Mouse (Mus musculus) ovary, postnatal 14 days (tissue): ENCODE measurements at regions not wholly inside any gene's neighbourhood (a gene's known extent, or its start where the extent isn't known, plus 50 kb on each side); places are given as distances from the start of the nearest gene placed in this dataset.

Experiments used
- DNase-seq: peaks from one replicate; pipeline ENCODE4 v3.0.0; 2022; ENCODE audit warnings: low spot score

DNA sequence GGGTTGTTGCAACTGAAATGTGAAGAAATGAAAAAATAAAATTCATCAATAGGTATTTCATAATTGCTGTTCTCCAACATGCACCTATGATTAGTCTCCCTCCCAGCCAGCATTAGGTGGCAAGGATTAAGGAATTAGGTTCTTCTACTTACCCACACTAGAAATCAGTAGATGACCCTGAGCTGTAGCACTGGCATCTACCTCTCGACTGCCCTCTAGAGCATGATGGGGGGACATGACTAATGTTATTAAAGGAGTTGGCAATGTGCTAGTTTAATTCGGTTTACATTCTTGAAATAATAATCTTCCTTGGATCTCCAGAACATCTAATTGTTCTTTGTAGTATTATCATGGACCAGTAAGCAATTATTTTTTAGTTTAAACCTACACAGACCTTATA is 370.9 kb downstream of the Dcdc2c start:
- DNase-seq = no peak

DNA sequence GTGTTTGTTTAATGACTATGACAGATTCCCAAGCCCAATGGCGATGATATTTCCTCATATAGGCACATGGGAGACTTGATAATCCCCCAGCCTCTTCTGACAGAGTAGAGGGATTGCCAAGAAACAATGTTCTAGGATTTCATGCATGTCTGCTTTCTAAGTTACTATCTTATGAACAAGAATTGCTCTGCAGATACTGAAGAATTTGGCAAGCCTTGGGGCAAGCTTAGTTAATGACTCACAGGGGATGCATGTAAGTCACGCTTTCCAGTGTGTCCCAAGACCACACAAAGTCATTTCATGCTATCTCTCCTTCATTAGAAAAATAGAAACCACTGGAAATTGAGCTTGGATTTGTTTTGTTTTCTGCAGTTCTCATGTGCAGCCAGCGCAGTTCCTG is 376.2 kb downstream of the Dcdc2c start:
- no peak for DNase-seq

DNA sequence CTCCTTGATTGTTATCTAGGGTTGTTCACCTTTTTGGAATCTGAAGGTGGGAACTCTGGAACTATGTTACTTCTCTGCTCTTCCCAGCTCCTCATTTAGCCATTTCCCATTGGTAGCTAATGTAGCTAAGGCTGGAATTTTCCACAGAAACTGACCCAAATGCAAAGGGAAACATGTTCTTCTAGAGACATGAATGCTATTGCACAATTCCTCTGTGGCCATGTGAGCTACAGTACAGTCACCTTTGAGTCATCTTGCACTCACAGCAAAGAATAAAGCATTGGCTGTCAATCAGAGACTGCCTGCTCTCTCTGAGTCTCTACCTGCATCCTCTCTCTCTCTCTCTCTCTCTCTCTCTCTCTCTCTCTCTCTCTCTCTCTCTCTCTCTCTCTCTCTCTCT is 378.1 kb downstream of the Dcdc2c start:
- DNase-seq = no peak

DNA sequence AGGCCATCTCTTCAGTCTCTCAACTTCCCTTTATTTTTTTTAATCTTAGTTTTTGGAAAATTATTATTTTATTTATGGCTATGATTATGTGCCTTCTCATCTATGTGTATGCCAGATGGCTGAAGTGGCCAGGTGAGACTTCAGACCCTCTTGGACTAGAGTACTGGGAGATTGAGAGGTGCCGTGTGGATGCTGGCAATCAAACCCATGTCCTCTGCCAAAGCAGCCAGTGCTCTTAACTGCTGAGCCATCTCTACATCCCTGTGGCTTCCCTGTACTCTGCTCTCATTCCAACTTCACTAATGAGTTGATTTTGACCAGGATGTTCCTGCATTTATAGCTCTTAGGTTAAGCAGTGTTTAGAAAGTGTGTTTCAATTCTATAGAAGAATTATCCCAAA is 393.4 kb downstream of the Dcdc2c start:
- DNase-seq = no peak

DNA sequence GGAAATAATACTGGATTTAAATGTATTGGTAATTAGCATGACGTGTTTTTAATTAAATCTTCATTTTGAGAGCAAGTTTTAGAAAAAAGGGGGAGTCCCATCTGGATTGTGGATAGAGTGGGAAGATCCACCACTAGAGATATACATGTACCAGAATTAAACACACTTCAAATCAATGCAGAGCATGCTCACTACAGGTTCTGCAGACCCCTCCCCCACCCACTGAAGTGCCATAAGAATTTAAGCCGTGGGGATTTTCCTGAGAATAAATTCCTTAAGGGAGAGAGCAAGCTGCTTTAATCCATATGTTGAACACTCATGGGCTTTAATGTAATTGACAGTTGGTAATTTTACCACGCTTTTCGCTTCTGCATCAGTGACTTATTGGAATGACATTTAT is 401.4 kb downstream of the Dcdc2c start:
- no peak for DNase-seq

DNA sequence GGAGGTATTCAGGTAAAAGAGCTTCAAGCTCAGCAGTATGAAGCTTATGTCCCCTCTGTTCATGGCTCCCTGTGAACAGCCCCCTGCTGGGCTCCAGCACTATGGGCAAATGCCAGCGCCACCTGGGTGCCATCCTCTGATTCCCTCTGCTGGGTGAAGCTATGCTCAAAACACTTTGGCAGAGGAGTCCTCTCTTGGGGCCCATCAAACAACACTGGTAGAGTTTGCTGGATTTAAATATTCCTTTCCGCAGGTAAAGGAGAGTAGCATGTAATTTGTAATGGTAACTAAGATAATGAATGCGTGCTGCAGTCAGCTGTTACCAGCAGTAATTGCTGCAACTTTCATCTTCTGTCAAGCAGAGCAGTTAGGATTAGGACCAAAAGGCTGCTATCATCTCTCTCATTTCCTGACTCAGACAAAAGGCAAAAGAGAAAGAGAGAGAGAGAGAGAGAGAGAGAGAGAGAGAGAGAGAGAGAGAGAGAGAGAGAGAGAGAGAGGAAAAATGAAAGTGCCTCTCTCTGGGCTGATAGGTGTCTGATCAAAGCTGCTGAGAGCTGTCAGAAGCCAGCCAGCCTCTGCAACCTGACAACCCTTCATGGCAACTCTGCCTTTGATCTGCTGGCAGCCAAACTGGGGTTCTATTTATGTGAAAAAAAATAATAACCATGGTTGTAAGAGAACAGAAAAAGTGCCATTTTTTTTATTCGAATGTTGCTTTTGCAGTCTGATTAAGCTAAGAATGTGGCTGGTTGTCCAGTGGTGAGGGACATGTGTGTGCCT is 416.2 kb downstream of the Dcdc2c start:
- DNase-seq = no peak

DNA sequence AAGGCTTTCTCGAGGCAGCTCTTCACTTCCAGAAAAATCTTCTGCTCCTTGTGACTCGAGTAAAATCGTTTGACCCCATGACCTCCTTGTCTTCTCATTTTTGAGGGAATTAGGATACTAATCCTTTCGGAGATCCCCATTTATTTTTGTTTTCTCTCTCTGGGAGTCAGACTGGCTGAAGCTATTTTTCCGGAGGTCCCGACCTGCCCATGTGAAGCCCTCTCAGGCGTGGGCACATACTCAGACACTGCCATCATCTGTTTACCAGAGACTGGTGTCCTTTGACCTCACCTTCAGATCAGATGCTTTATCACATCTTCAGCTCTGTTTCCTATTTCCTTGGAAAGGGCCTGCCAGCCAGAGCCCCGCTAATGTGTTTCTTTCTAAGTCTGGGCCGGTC is 429.4 kb downstream of the Dcdc2c start:
- no peak for DNase-seq

DNA sequence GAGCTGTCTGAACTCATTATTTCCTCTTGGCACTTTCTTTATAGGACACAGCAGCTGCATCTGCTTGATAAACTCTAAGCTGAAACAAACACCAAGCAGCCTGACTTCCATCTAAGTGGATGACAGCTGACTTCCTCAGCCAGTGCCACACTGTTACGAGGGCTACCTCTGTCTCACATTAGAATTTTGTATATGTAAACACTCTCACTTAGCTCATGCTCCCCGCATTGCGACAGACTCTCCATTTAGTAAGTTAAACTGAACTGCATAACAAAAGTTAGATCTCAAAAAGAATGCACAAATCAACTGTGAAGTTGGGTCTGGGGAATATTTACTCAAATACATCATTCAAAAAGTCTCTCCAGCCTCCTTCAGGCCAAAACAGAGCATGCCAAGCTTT is 432.1 kb downstream of the Dcdc2c start:
- no peak for DNase-seq

DNA sequence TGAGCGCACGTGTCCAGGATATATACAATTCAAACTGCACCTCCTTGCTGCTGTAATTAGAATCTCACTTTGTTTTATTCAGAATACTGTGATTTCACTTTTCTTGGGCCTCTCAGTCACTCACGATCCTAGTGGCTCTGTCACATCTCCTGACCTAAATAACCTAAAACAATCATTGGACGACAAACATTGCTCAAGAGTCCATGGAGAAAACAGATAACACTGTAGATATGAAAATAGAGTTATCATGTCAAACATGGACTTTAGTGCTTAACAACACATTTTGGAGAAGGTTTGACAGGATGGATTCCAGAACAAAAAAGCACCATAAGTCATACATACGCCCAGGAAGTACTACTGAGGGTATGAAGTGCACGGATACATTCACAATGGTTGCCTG is 461.5 kb downstream of the Dcdc2c start:
- DNase-seq = no peak

DNA sequence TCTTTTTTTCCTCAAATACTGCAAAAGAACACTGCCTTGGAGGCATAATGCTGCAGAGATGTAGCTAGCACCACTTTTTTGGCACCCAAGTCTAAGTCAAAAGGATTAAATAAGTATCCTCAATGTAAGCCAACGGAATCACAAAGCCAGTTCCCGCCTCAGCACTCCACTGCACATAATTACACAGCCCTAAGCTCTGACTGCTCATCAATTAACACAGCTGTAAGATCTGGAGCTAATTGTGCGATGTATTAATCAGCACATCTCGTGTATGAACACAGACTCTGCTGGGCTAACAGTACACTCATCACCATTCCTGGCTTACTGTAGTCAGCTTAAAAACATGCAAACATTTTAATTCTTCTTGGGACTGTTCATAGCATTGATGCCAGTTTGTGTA is 466.7 kb downstream of the Dcdc2c start:
- no peak for DNase-seq

DNA sequence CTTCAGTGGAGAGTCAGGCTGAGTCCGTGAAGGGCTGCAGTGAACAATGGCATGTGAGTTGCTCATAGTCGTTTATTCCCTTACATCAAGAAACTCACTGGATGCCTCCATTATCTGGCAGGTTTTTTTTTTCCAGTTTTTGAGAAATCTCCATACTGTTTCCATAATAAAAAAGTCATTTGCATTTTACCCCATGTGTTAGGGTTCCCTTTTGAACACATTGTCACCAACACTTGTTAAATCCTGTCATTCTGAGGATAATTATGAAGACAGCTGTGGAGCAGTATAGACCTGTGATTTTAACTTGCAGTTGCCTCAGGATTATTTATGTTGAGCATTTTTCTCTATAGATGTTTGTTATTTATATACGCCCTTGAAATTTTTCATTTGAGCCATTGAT is 475.6 kb downstream of the Dcdc2c start:
- DNase-seq = no peak

DNA sequence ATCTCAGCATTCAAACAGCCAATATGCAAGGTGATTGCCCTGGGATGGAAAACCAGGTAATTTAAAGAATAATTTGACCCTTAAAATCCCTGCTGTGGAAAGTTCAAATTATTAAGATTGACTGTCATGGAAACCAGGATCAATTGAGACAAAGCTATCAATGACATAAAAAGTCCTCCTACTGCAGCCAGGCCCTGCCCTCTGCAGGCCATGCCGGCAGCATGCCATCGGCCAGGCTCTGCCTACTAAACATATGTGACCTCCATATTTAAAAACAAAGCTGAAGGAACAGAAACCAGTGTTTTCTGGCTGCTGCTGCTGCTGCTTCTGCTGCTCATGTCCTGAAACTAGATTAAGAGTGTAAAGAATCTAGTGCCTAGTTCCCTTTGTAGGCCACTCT is 483.6 kb downstream of the Dcdc2c start:
- no peak for DNase-seq

DNA sequence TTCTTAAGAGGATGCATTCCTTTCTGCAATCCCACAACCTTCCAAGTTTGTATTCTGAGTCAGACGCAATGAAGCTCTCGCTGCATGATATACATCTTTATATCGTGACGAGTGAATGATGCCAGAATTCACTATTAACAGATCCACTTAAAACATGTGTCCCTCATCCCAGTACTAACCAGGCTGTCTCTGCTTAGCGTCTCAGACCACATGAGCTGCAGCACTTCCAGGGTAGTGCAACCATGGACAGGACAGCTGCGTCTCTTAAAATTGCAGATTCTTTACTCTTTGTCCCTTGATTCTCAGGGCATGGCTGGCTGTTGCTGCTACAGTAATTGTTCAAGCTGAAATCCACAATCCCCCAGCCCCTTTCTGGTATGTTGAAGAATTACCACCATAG is 491.9 kb downstream of the Dcdc2c start:
- DNase-seq = no peak

DNA sequence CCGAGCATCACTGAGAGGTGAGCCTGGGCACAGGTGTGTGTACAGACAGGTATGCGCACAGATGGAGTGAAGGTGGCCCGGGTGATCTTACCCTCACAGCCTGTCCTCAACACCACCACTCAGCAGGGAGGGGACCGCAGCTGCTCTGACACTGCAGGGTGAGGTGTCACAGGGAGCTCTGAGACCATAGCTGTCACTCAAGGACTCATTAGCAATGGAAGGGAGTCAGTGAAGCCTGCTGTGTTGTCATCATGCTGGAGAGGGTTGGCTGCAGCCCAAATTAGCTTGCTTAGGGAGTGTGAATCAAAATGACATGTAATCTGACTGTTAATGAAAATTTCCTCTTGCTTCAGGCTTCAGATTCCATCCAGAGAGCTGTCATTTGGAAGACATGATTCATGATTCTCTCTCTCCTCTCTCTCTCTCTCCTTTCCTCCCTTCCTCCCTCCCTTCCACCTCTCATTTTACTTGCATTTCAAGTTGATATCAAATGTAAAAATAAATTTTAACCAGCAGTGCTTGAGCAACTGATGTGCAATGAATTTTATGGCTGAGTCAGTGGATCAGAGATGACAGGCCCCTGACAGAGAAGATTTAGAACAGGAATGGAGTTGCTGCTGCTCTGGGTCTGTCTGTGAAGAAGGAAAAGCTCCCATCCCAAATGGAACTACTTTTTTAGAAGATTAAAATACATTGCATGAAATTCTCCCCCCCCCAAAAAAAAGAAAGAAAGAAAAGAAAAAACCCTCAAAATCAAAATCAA is 496.5 kb downstream of the Dcdc2c start:
- DNase-seq = no peak

DNA sequence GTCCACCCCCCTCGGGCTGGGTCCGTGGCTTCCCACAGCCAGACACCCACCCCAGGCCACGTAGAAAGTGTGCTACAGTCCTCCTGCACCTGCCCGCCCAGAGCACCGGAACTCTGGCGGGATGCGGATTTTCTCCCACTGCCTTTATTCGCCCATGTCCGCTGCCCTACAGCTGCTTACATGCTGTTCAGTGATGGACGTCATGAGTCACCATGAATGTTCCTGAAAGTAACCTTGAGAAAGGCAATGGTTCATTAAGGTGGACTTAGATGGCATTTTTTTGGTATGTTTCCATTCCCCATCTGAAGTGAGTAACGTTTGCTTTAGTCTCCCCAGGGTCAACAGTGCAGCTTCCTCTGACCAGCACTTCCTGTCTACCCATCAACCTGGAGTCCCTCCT is 497.8 kb downstream of the Dcdc2c start:
- DNase-seq = no peak

DNA sequence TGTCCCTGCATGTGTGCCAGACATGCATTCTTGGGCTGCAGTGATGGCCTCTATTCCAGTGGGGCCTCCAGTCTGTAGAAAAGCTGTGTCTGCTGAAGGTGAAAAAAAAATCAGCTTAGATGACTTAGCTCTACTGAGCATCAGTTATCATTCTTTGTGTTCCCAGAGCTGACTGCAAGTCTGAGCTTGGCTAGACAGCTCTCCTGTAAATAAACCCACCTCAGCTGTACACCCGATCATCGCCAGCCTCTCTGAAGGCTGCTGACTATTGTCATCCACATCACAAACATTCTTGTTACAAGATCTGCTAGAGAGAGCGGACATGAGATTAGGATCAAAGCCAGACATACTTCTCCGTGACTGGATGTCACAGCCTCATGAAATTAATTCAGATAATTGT is 504.2 kb downstream of the Dcdc2c start:
- no peak for DNase-seq

DNA sequence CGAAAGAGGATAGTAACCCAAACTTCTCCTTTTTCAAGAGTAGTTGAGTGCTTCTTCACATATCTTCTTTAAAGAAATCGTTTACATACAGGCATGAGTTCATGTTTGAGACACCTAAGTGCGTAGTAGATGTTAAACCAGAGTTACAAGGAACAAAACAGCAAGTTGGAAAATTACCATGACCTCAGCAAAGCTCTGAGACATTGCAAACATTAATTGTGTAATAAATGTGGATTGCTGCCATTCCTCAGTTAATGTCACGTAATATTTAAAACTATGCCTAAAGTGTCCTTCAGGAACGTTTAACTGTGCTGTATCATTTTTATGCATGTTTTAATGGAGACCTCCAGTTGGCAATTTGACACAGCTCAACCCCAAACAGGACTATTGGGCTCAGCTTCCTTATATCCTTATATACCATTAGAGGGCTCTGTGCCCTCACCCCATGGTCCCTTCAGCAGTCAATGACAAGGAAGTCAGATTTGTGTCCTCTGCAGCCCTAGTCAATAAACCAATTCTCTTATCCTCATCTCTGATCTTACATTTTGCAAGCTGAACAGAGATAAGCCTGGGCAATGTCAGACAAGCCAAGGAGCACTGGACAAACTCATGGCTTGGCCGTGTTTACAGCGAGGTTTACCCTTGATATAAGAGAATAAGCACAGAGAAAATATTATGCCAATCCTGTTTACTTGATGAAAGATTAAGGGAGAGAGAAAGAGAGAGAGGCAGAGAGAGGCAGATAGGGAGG is 513.9 kb downstream of the Dcdc2c start:
- no peak for DNase-seq

DNA sequence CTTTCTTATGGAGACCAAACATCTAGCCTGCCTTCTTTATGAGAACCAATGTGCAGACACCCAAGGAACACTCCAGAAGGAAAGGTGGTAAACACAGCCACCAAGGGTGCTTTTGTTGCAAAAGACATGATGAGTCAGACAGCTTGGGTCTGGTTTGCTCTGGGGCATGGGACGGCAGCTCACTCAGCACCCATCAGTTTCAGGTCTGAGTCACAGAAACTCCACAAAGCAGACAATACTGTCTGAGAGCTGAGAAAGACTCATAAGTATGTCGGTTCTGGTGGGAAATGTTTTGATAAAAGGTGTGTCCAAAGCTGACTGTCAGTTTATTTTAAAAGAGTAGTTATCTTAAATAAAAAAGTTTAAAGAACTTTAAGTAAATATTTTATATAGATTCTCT is 553.0 kb downstream of the Dcdc2c start:
- DNase-seq = no peak

DNA sequence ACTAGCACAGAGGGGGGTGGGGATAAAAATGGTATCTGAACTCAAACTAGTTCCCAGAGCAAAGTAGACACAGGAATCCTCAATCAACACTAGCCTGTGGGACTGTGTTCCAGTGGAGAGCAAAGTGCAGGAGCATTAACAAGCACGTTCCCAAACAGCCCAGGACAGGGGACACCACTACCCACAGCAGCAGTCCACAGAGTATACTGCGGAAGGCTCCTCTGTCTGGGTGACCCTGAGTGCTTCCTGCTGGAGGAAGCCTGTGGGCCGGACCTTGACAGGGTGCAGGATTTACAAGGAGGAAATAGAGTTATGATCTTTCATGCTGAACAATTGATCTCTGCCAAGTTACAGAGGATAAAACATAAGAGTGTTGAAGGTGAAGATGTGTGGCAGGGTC is 560.0 kb downstream of the Dcdc2c start:
- no peak for DNase-seq

DNA sequence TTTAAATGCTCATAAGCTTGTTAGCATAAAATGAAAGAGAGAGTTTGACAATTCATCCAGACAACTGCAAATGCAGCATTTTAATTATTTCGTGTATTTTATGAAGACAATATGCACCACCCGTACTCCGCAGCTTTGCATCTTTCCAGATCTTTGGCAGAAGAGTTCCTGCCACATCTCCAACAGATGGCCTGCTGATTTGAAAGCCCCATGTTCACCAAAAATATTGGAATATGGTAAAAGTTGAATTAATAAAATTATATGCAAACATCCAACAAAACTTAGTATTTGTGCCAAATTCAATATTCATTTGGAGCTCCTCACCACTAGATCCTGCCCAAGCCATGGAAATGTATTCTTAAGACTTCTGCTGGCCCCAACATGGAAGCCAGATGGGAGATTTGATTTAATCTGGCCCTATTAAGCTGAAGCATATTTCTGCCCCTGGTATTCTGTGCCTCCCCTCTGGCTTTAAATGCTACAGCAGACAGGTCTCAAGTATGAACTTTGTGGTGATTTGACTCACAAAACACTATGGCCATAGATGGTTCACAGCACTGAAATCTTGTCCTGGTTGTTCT is 567.8 kb downstream of the Dcdc2c start:
- DNase-seq = no peak

DNA sequence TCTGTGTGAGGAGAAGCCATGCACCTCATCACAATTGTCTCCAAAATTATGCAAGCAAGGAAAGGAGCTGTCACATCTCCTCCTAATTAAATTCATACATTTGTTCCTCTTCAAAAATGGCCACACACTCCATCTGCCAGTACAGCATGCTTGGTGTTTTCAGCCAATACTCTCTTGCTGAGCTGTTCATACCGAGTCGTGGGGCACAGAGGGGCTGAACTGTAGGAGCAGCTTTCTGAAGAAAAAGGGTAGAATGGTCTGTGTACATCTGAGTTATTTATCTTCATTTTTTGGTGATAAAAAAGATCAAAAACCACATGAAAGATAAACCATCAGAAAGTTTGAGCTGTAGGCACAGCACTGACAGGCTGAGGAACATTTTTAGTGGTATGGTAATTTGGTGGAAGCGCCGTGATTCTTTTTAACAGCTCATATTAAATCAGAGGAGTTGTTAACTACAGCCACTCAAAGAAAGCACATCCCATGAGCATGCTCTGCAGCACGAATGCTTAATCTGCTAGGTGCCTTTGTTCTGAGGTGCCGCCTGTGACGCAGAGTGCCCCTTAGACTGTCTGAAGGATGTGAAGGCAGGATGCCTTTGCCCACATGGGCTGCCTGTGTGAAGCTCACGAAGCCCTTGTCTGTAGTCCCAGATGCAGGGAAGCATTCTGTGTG is 573.8 kb downstream of the Dcdc2c start:
- no peak for DNase-seq
